Mouse (Mus musculus): ENCODE results near the gene 1700016K19Rik.

DNA sequence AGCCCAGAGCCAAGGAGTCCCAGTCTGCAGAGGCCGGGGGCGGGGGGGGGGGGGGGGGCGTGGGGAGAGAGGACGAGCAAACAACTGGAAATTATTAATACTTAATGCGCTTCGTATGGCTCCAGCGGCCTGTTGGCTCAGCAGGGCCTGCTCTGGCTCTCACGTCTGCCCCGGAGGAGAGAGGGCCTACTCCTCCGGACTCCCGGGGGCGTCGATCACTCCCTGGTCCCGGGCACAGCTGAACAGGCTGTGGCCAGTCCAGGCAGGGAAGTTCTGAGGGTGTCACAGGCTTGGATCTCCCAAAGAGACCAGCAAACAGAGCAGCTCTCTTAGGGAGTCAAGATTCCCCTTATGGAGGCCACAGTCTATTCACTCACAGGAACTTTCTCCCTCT, 28.4 kb downstream of the 1700016K19Rik start:
- no peak for TF ChIP-seq CTCF (IDR thresholded peaks at IDR 0.05; ENCODE audit: control insufficient read depth, insufficient read depth, insufficient read length)
- no peak for TF ChIP-seq MYOD1 (IDR thresholded peaks at IDR 0.05; ENCODE audit: control insufficient read depth, insufficient read length, low read depth)

All from C2C12 (cell line).